Mouse (Mus musculus): ENCODE measurements at regions not wholly inside any gene's neighbourhood (a gene's known extent, or its start where the extent isn't known, plus 50 kb on each side); places are given as distances from the start of the nearest gene placed in this dataset.

- DNase-seq (ENCODE audit: extremely low read depth, insufficient read length, low spot score) = no peak
Measured at GRCm38 (mm10) chr5:51397528-51397927, 170.0 kb downstream of the Ppargc1a start.

- DNase-seq (ENCODE audit: extremely low read depth, insufficient read length, low spot score) = no peak
Measured at GRCm38 (mm10) chr5:51391319-51391718, 176.2 kb downstream of the Ppargc1a start.

GRCm38 (mm10) chr5:51387751-51388150 is 179.8 kb downstream of the Ppargc1a start:
- DNase-seq (ENCODE audit: extremely low read depth, insufficient read length, low spot score) = no peak

GRCm38 (mm10) chr5:51386409-51386808 is 181.1 kb downstream of the Ppargc1a start:
- DNase-seq (ENCODE audit: extremely low read depth, insufficient read length, low spot score) = peak; percentile 10

GRCm38 (mm10) chr5:51384278-51384677 is 183.2 kb downstream of the Ppargc1a start:
- DNase-seq (ENCODE audit: extremely low read depth, insufficient read length, low spot score) = no peak

- no peak for DNase-seq (ENCODE audit: extremely low read depth, insufficient read length, low spot score)
Measured at GRCm38 (mm10) chr5:51359101-51359500, 208.4 kb downstream of the Ppargc1a start.

GRCm38 (mm10) chr5:51348256-51348655 is 219.3 kb downstream of the Ppargc1a start:
- DNase-seq (ENCODE audit: extremely low read depth, insufficient read length, low spot score) = no peak

- no peak for DNase-seq (ENCODE audit: extremely low read depth, insufficient read length, low spot score)
Measured at GRCm38 (mm10) chr5:51329142-51329541, 238.4 kb downstream of the Ppargc1a start.

- no peak for DNase-seq (ENCODE audit: extremely low read depth, insufficient read length, low spot score)
Measured at GRCm38 (mm10) chr5:51289191-51289590, 278.3 kb downstream of the Ppargc1a start.

GRCm38 (mm10) chr5:51288234-51288633 is 279.3 kb downstream of the Ppargc1a start:
- no peak for DNase-seq (ENCODE audit: extremely low read depth, insufficient read length, low spot score)

- DNase-seq (ENCODE audit: extremely low read depth, insufficient read length, low spot score) = no peak
Measured at GRCm38 (mm10) chr5:51241156-51241555, 326.4 kb downstream of the Ppargc1a start.

GRCm38 (mm10) chr5:51234004-51234355 is 333.5 kb downstream of the Ppargc1a start:
- no peak for DNase-seq (ENCODE audit: extremely low read depth, insufficient read length, low spot score)

GRCm38 (mm10) chr5:51233271-51234003 is 334.1 kb downstream of the Ppargc1a start:
- no peak for DNase-seq (ENCODE audit: extremely low read depth, insufficient read length, low spot score)

GRCm38 (mm10) chr5:51229806-51230205 is 337.7 kb downstream of the Ppargc1a start:
- DNase-seq (ENCODE audit: extremely low read depth, insufficient read length, low spot score) = peak; percentile 53

- DNase-seq (ENCODE audit: extremely low read depth, insufficient read length, low spot score) = no peak
Measured at GRCm38 (mm10) chr5:51227996-51228395, 339.5 kb downstream of the Ppargc1a start.

GRCm38 (mm10) chr5:51203266-51203665 is 364.3 kb downstream of the Ppargc1a start:
- DNase-seq (ENCODE audit: extremely low read depth, insufficient read length, low spot score) = no peak

GRCm38 (mm10) chr5:51202525-51203215 is 364.9 kb downstream of the Ppargc1a start:
- no peak for DNase-seq (ENCODE audit: extremely low read depth, insufficient read length, low spot score)

GRCm38 (mm10) chr5:51196393-51197347 is 370.9 kb downstream of the Ppargc1a start:
- DNase-seq (ENCODE audit: extremely low read depth, insufficient read length, low spot score) = no peak

GRCm38 (mm10) chr5:51190661-51191060 is 376.9 kb downstream of the Ppargc1a start:
- DNase-seq (ENCODE audit: extremely low read depth, insufficient read length, low spot score) = peak; percentile 38

- DNase-seq (ENCODE audit: extremely low read depth, insufficient read length, low spot score) = no peak
Measured at GRCm38 (mm10) chr5:51169828-51170227, 397.7 kb downstream of the Ppargc1a start.

- no peak for DNase-seq (ENCODE audit: extremely low read depth, insufficient read length, low spot score)
Measured at GRCm38 (mm10) chr5:51168206-51168605, 399.3 kb downstream of the Ppargc1a start.
